Mouse (Mus musculus) urinary bladder, postnatal 25 days (tissue): ENCODE data around the gene Npas3.

ENCODE experiments used
- DNase-seq: peaks from one replicate; pipeline ENCODE4 v3.0.0; 2022; ENCODE audit warnings: low spot score

Npas3 gene

GRCm38 (mm10) chr12:53295747-53296146, 47.3 kb downstream of the Npas3 start:
- DNase-seq, result no peak

GRCm38 (mm10) chr12:53297946-53298840, 49.7 kb downstream of the Npas3 start:
- no peak for DNase-seq

DNA sequence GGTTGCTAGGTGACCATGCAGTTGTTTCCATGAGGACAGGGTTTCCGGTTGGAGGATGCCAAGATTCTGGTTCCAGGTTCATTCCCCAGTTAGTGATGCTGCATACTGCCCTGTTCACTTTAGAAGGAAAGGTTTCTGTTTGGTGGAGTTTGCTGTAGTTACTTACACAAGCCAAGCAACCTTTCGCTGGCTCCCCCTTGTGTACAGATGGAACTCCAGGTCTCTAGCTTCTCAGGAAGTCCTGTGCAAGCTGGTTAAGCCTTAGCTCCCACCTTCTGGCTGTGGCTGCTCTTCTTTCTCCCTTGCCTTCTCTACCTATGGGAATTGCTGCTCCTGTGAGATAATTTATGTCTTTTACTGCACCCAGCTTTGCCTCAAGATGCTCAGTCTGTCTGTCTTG, 52.5 kb downstream of the Npas3 start:
- no peak for DNase-seq

- no peak for DNase-seq
Measured at GRCm38 (mm10) chr12:53302129-53302528, 53.7 kb downstream of the Npas3 start.

GRCm38 (mm10) chr12:53316715-53317114, 68.2 kb downstream of the Npas3 start:
- DNase-seq, result no peak

GRCm38 (mm10) chr12:53317801-53318200, 69.3 kb downstream of the Npas3 start:
- no peak for DNase-seq

DNA sequence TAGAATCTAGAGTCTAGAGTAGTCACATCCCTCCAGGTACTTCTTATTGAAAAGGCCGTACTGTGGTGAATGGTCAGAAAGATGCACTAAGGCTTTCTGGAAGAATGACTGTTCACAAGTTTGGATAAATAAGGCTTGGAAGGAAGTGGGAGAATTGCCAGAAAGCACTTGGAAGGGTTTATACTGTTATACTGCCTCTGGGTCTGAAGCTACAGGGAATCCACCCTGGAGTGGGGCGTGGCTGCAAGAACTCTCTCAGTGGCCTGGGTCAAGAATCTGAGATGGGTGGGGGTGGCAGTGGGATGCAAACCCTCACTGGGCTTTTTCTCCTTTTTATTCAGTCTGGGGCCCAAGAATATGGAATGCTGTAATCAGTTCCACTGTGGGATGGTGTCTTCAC, 72.0 kb downstream of the Npas3 start:
- no peak for DNase-seq

GRCm38 (mm10) chr12:53321018-53321417, 72.5 kb downstream of the Npas3 start:
- no peak for DNase-seq

- DNase-seq, result no peak
Measured at GRCm38 (mm10) chr12:53321944-53322343, 73.5 kb downstream of the Npas3 start.

- no peak for DNase-seq
Measured at GRCm38 (mm10) chr12:53327653-53328188, 79.2 kb downstream of the Npas3 start.

- no peak for DNase-seq
Measured at GRCm38 (mm10) chr12:53328257-53328736, 79.8 kb downstream of the Npas3 start.

GRCm38 (mm10) chr12:53330141-53330540, 81.7 kb downstream of the Npas3 start:
- DNase-seq, result no peak

DNA sequence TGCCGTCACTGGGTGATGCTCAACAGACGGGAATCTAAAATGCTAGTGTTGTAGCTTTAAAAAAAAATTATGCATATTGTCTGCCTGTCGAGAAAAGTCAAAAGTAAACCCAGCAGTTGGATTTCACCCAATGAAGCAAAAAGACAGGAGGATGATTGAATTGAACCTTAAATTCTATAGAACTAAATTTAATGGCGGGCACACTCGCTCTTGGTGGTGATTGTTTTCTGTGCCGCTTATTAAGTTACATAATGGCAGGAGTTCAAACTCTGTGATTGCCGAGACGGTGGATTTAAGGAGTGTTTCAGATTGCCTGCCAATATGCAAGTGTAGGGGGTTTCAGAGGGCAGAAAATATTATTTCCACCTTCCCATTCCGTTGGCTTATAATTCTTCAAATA, 82.9 kb downstream of the Npas3 start:
- DNase-seq, result no peak

DNA sequence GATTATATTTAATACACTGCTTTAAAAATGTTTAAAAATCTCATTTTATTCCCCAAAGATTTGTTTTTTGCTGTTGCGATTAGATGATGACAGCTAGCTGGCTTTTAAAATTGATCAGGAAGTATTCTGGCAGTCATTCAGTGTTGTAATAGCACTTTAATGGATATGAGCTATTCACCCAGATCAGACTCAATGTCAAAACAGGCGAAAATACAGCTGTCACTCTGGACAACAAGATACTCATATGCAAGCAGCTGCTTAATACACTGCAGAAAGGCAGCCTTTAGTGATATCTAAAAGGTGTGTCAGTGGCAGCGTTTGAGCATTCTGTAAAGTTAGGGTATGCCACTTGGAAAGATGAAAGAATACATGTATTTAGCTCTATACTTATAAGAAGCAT, 83.3 kb downstream of the Npas3 start:
- no peak for DNase-seq

DNA sequence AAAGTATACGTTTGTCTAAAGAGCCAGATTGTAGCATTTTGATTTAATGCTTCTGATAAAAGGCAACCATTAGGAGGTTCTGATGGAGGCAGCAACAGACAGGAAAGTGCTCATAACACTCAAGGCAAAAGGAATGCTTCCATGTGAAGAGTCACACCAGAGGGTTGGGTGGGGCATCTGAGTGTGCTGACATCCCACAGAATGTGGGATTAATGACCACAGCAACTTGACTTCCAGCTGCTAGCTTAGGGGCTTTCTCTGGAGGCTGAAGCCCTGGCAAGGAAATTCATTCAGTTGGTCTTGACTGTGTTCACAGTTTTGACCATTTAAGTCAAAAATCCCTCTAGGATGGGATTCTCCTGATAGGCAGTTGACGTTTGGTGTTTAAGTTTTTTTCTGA, 84.8 kb downstream of the Npas3 start:
- no peak for DNase-seq

GRCm38 (mm10) chr12:53338349-53338948, 90.0 kb downstream of the Npas3 start:
- no peak for DNase-seq

DNA sequence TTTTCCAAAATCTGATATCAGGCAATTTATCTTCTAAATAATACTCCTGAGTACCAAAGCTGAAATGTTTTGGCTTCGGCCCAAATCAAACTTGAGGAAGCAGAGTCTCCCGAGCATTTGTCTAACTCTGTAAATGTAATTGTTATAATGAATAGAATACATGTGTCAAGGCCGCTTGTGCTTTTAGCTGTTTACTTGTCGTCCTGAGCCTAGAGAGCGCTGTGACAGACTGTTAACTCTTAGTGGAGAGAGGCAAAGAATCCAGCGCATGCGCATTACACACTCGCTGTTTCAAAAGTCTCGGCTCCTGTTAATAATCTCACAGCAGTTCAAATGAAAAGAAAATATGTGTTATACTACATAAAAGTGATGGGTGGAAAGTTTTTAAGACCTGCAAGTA, 94.3 kb downstream of the Npas3 start:
- no peak for DNase-seq

DNA sequence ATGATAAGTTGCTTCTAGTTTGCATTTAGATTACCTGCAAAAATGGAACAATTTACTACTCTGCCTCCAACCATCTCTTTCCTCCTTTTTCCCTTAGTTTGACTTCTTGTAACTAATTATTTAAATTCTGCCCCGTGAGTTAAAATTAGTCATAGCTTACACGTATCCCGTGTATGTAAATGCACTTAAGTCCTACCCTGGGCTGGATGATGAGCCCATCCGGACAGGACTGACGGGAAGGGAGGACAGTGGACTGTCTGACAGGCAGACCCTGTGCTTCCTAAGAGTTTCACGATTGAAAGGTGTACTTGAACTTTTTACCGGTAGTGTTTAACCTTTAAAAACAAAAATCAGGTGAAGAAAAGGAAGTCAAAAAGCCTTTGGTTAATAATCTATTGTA, 103.4 kb downstream of the Npas3 start:
- no peak for DNase-seq

DNA sequence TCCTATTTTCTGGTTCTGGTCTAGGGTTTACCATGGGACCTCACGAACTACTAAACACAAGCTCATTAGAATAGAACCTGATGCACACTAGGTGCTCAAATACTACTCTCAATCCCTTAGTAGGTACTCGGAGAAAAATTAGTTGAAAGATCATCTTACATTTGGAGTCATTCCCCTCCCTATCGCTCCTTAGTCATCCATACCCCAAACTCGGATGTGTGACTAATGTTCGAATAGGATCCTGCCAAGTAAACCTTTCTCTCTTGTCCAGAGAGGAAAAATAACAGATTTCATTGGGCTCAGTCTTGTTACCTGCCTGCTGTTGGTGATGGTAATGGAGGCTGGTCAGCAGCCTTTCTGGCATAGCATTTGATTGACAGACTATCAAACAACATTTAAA, 117.3 kb downstream of the Npas3 start:
- no peak for DNase-seq

- no peak for DNase-seq
Measured at GRCm38 (mm10) chr12:53384851-53385250, 136.4 kb downstream of the Npas3 start.

- no peak for DNase-seq
Measured at GRCm38 (mm10) chr12:53405856-53406255, 157.4 kb downstream of the Npas3 start.

- no peak for DNase-seq
Measured at GRCm38 (mm10) chr12:53407776-53408175, 159.3 kb downstream of the Npas3 start.

DNA sequence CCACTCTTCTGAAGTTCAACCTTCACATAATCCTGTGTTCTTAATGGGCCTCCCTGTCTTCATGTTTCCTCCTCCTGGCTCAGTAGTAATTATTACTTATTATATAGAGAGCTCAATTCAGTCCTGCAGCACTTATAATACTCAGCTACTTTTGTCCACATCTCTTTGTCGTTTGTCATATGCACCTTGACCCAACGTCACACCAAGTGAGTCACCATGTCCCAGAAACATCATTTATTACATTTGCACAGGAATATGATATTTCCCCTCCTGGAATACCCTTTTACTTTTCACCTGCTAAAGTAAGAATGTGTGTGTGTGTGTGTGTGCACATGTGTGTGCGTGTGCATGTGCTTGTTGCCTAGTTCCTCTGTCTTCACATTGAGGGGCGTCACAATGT, 161.2 kb downstream of the Npas3 start:
- no peak for DNase-seq
